In genomic region chr5:86078720-86079334, GRCm38 (mm10) we compare ENCODE assay signal across 18 mouse cellular contexts. TPM values are rescaled to one million over a fixed set of nuclear protein-coding genes. Genes with fewer than 3 reads are reported as not detected.
DNase-seq lines count a peak whose midpoint lies in the region; ATAC-seq and TF ChIP-seq lines count a peak whose summit lies in the region.
"Had no signal": no experiment of that assay in that cellular context is flagged by ENCODE, and none has a peak within 500 bp of the region (broad histone marks: within the 10 kb centered on the region; RNA-seq: fewer than 3 reads in every experiment).

No protein-coding gene starts in this region.

- TF ChIP-seq CTCF in liver, adult 2 months (IDR thresholded peaks at IDR 0.05; ENCODE audit: low read depth, low read length) = no peak

- H3K4me1 ChIP-seq in liver, adult 2 months (ENCODE audit: control insufficient read depth, insufficient read depth, low read length) = no peaks in the 10 kb centered on the region
- no peaks in the 10 kb centered on the region for H3K4me1 ChIP-seq in intestine, embryonic 16.5 days (ENCODE audit: control insufficient read depth, insufficient read depth, low read length)
- H3K4me1 ChIP-seq: embryonic facial prominence, embryonic 12.5 days; hindbrain, embryonic 12.5 days had no signal

- peak; percentile 50 for ATAC-seq in activated CD4-positive, CD25-positive, alpha-beta regulatory T cell, adult 4 months
- ATAC-seq in inflammation-experienced regulatory T-cells, adult 6 months = peak; percentile 52
- ATAC-seq in intestine, embryonic 16.5 days = no peak
- ATAC-seq: intestine, postnatal 0 days had no signal

- WGBS in liver, adult 2 months = 77% methylated on average over 3 of the region's 3 CpGs
- WGBS in intestine, embryonic 16.5 days = 77% methylated on average over 3 of the region's 3 CpGs

- TF ChIP-seq POLR2A in liver, adult 2 months (IDR thresholded peaks at IDR 0.05; ENCODE audit: extremely low read depth, insufficient read depth, low read length) = no peak

- no peak overlapping the region for H3K4me2 ChIP-seq in intestine, embryonic 16.5 days (ENCODE audit: low read depth, low read length)
- H3K4me2 ChIP-seq: embryonic facial prominence, embryonic 12.5 days; hindbrain, embryonic 12.5 days had no signal

- H3K9me3 ChIP-seq in intestine, embryonic 16.5 days (ENCODE audit: control insufficient read depth, low read length) = no peaks in the 10 kb centered on the region
- H3K9me3 ChIP-seq: embryonic facial prominence, embryonic 12.5 days; hindbrain, embryonic 12.5 days had no signal

- no peaks in the 10 kb centered on the region for H3K79me2 ChIP-seq in liver, adult 2 months (ENCODE audit: control insufficient read depth, insufficient read depth, low read length)

- intact Hi-C loops in heart, postnatal 10 days (cut with DNase I) = no loop called here

- H3K36me3 ChIP-seq in liver, adult 2 months (ENCODE audit: control insufficient read depth, insufficient read depth, low read length) = no peaks in the 10 kb centered on the region
- H3K36me3 ChIP-seq in intestine, embryonic 16.5 days (ENCODE audit: control insufficient read depth, insufficient read depth, low read length) = no peaks in the 10 kb centered on the region
- H3K36me3 ChIP-seq: embryonic facial prominence, embryonic 12.5 days; hindbrain, embryonic 12.5 days had no signal

- H3K9ac ChIP-seq in liver, adult 2 months (ENCODE audit: low read depth, low read length) = no peak overlapping the region
- no peak overlapping the region for H3K9ac ChIP-seq in intestine, embryonic 16.5 days (ENCODE audit: low read depth, low read length)
- H3K9ac ChIP-seq: embryonic facial prominence, embryonic 12.5 days; hindbrain, embryonic 12.5 days; liver, embryonic 14.5 days had no signal

- peak; percentile 27 for DNase-seq in liver, adult 2 months (ENCODE audit: extremely low read depth, low read depth, low spot score)
- no peak for DNase-seq in liver
- peak; percentile 89 for DNase-seq in 416B (ENCODE audit: low read depth)
- DNase-seq in left cerebral cortex, adult 11 months (ENCODE audit: low spot score) = no peak
- DNase-seq in heart, postnatal 10 days = no peak
- DNase-seq: cerebellum, adult 11 months; gastrocnemius, postnatal 36 days; layer of hippocampus, adult 9-11 months; thymus, adult 2 months had no signal

- H3K27ac ChIP-seq in liver, adult 2 months (replicated peaks; ENCODE audit: insufficient read depth, low read depth, low read length) = no peak overlapping the region
- no peak overlapping the region for H3K27ac ChIP-seq in intestine, embryonic 16.5 days (ENCODE audit: low read length)
- H3K27ac ChIP-seq: embryonic facial prominence, embryonic 12.5 days; hindbrain, embryonic 12.5 days; kidney, postnatal 0 days; liver, embryonic 14.5 days had no signal

- H3K27me3 ChIP-seq in liver, adult 2 months (ENCODE audit: control insufficient read depth, insufficient read depth, low read length) = no peaks in the 10 kb centered on the region
- no peaks in the 10 kb centered on the region for H3K27me3 ChIP-seq in intestine, embryonic 16.5 days (replicated peaks; ENCODE audit: control insufficient read depth, insufficient read depth, low read length)
- H3K27me3 ChIP-seq: embryonic facial prominence, embryonic 12.5 days; hindbrain, embryonic 12.5 days had no signal

- H3K4me3 ChIP-seq in liver, adult 2 months (ENCODE audit: insufficient read depth, low read depth, low read length) = no peak overlapping the region
- H3K4me3 ChIP-seq in intestine, embryonic 16.5 days (ENCODE audit: low read length) = no peak overlapping the region
- H3K4me3 ChIP-seq: embryonic facial prominence, embryonic 12.5 days; hindbrain, embryonic 12.5 days had no signal

RNA-seq across cellular contexts. Expression of gene Stap1, which starts 7.3 kb away (rescaled TPM):
- 0.74 and 1.1 TPM in 2 replicates for total RNA-seq in liver, adult 2 months (2014; rRNA removed)
- polyA plus RNA-seq in liver, adult 2 months (2012; rRNA removed) = 0.34 and 0.38 TPM in 2 replicates
- 10 to 100 TPM; 62.4 to 86.2 TPM for polyA plus RNA-seq in activated CD4-positive, CD25-positive, alpha-beta regulatory T cell, adult 4 months (2017; shearing (Covaris generic))
- 100 to 1,000 TPM in 2 of 3 experiments, 10 to 100 TPM in 1; 83.7 to 104 (median 104) TPM for polyA plus RNA-seq in inflammation-experienced regulatory T-cells, adult 6 months (2017; shearing (Covaris generic))
- 0.33 and 0.60 TPM in 2 replicates for polyA plus RNA-seq in intestine, embryonic 16.5 days (2015; fragmentation: Nextera tagmentation; extraction: Ambion mirVana)
- under 1 TPM in 1 of 2 experiments, not detected in 1; 0.43 TPM for total RNA-seq in heart, postnatal 10 days (2021)
- total RNA-seq: left cerebral cortex, postnatal 36 days had no signal

RNA-seq across cellular contexts. Expression of gene Cenpc1, which starts 13.4 kb away (rescaled TPM):
- 2.8 and 3.2 TPM in 2 replicates for total RNA-seq in liver, adult 2 months (2014; rRNA removed)
- polyA plus RNA-seq in liver, adult 2 months (2012; rRNA removed) = 0.93 and 1.1 TPM in 2 replicates
- 10 to 100 TPM; 25.8 to 30.3 TPM for polyA plus RNA-seq in activated CD4-positive, CD25-positive, alpha-beta regulatory T cell, adult 4 months (2017; shearing (Covaris generic))
- polyA plus RNA-seq in inflammation-experienced regulatory T-cells, adult 6 months (2017; shearing (Covaris generic)) = 10 to 100 TPM; 23.8 to 37.6 (median 34.1) TPM
- polyA plus RNA-seq in intestine, embryonic 16.5 days (2015; fragmentation: Nextera tagmentation; extraction: Ambion mirVana) = 19.9 and 21.6 TPM in 2 replicates
- 10 to 100 TPM; 10.9 to 11.3 TPM for total RNA-seq in heart, postnatal 10 days (2021)

Comparison
In these comparisons a context has a peak if more than half of its experiments do, and no peak if none do; other contexts are left out.
1. DNase-seq: peak in liver, adult 2 months (single experiment) and 416B (single experiment); none in liver (single experiment), left cerebral cortex, adult 11 months (single experiment) and heart, postnatal 10 days (0 of 2).
2. RNA of gene Stap1, which starts 7.3 kb away (polyA plus RNA-seq): 83.7 to 104 TPM in inflammation-experienced regulatory T-cells, adult 6 months and 62.4 to 86.2 TPM in activated CD4-positive, CD25-positive, alpha-beta regulatory T cell, adult 4 months; 0.33 to 0.60 TPM in intestine, embryonic 16.5 days and 0.34 to 0.38 TPM in liver, adult 2 months; every median in the first group is over 10 times any median in the second.